Comparison of ENCODE assay signal across 11 mouse cellular contexts in the genomic region with DNA sequence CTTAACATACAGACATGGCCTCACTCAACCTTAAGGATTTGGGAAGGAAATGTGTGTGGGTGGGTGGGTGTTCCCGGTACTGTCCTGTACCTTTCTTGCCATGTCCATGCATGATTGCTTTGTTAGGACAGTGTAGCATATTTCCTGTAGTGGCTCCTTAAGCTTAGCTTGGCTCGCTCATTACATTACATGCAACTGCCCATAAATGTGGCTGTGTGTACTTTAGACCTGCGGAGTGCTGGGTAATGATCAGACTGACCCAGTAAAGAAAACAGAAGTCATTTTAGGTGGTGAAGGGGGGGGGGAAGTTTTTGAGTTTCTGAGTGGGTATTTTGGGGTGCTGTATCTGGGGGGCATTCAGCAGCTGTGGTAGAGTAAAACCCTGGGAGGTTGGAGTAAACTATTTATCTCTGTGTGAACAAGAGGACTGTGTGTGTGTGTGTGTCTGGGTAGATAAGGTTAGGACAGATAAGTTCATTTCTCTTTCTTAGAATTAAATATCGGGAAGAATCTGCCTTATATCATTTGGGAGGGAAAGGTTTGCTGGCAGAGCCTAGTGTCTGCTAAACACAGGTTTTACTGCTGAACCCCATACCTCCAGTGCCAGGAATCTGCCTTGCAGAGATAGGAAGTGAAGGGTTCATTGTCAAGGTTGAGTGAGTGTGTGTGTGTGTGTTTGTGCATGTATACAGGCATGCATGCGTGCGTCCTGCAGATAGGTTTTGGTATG. TPM values are rescaled to one million over a fixed set of nuclear protein-coding genes. Genes with fewer than 3 reads are reported as not detected.
DNase-seq lines count a peak whose midpoint lies in the region; ATAC-seq lines count a peak whose summit lies in the region.
"Had no signal": no experiment of that assay in that cellular context is flagged by ENCODE, and none has a peak within 500 bp of the region (broad histone marks: within the 10 kb centered on the region; RNA-seq: fewer than 3 reads in every experiment).

No protein-coding gene starts in this region.

- H3K9ac ChIP-seq in embryonic facial prominence, embryonic 15.5 days = no peak overlapping the region
- H3K9ac ChIP-seq in liver, embryonic 13.5 days = peak overlapping the region; percentile 94
- H3K9ac ChIP-seq: forebrain, embryonic 15.5 days; midbrain, embryonic 13.5 days had no signal

- peaks cover 56% of the 10 kb centered on the region for H3K4me1 ChIP-seq in embryonic facial prominence, embryonic 15.5 days
- H3K4me1 ChIP-seq in embryonic facial prominence, embryonic 10.5 days = peaks cover 64% of the 10 kb centered on the region
- peaks cover 86% of the 10 kb centered on the region for H3K4me1 ChIP-seq in liver, embryonic 13.5 days (replicated peaks)

- H3K27me3 ChIP-seq in embryonic facial prominence, embryonic 15.5 days = no peaks in the 10 kb centered on the region
- peaks cover 57% of the 10 kb centered on the region for H3K27me3 ChIP-seq in embryonic facial prominence, embryonic 10.5 days (replicated peaks; ENCODE audit: low read depth, poor library complexity, severe bottlenecking)
- H3K27me3 ChIP-seq in liver, embryonic 13.5 days = no peaks in the 10 kb centered on the region
- H3K27me3 ChIP-seq: forebrain, embryonic 15.5 days had no signal

- H3K36me3 ChIP-seq in embryonic facial prominence, embryonic 15.5 days = no peaks in the 10 kb centered on the region
- no peaks in the 10 kb centered on the region for H3K36me3 ChIP-seq in embryonic facial prominence, embryonic 10.5 days (replicated peaks)
- peaks cover 46% of the 10 kb centered on the region for H3K36me3 ChIP-seq in liver, embryonic 13.5 days
- H3K36me3 ChIP-seq: forebrain, embryonic 15.5 days; midbrain, embryonic 13.5 days had no signal

- H3K9me3 ChIP-seq in embryonic facial prominence, embryonic 15.5 days (replicated peaks) = no peaks in the 10 kb centered on the region
- no peaks in the 10 kb centered on the region for H3K9me3 ChIP-seq in embryonic facial prominence, embryonic 10.5 days
- H3K9me3 ChIP-seq in liver, embryonic 13.5 days (replicated peaks) = no peaks in the 10 kb centered on the region
- H3K9me3 ChIP-seq: forebrain, embryonic 15.5 days; midbrain, embryonic 13.5 days had no signal

- ATAC-seq in embryonic facial prominence, embryonic 15.5 days (ENCODE audit: insufficient number of reproducible peaks, low FRiP score, low TSS enrichment, low read depth) = no peak
- peak; percentile 70 for ATAC-seq in liver, embryonic 13.5 days (ENCODE audit: low read depth)
- ATAC-seq: forebrain, embryonic 15.5 days; midbrain, embryonic 13.5 days had no signal

- WGBS in embryonic facial prominence, embryonic 15.5 days = 82% methylated on average over 6 of the region's 6 CpGs
- WGBS in embryonic facial prominence, embryonic 10.5 days = 90% methylated on average over 6 of the region's 6 CpGs
- WGBS in liver, embryonic 13.5 days (ENCODE audit: insufficient replicate concordance) = 25% methylated on average over 6 of the region's 6 CpGs

- H3K4me2 ChIP-seq in embryonic facial prominence, embryonic 15.5 days (replicated peaks) = no peak overlapping the region
- H3K4me2 ChIP-seq in liver, embryonic 13.5 days = peak overlapping the region; percentile 73
- H3K4me2 ChIP-seq: forebrain, embryonic 15.5 days; midbrain, embryonic 13.5 days had no signal

- no peak for DNase-seq in embryonic facial prominence, embryonic 10.5 days (ENCODE audit: low spot score)
- peak; percentile 33 for DNase-seq in kidney, adult 18-20 months
- no peak for DNase-seq in kidney, postnatal 25 days
- peak; percentile 74 for DNase-seq in c-Kit-positive CD71-positive TER-119-positive erythroid progenitor cells, embryonic 14.5 days (ENCODE audit: low spot score)
- peak; percentile 69 for DNase-seq in liver, embryonic 13.5 days
- DNase-seq in T-cell, adult 2 months (ENCODE audit: low spot score) = no peak
- DNase-seq in cerebellum, adult 9-10 months = no peak
- DNase-seq: adrenal gland, postnatal 25 days had no signal

- H3K4me3 ChIP-seq in embryonic facial prominence, embryonic 15.5 days (replicated peaks) = no peak overlapping the region
- H3K4me3 ChIP-seq in embryonic facial prominence, embryonic 10.5 days = no peak overlapping the region
- H3K4me3 ChIP-seq in liver, embryonic 13.5 days (replicated peaks) = peak overlapping the region; percentile 78
- H3K4me3 ChIP-seq: forebrain, embryonic 15.5 days; midbrain, embryonic 13.5 days had no signal

- peak overlapping the region; percentile 34; the same call in 1 of the 2 replicates for H3K27ac ChIP-seq in embryonic facial prominence, embryonic 15.5 days (replicated peaks)
- no peak overlapping the region; the same call in none of the 2 replicates for H3K27ac ChIP-seq in embryonic facial prominence, embryonic 10.5 days (replicated peaks)
- peak overlapping the region; percentile 97 for H3K27ac ChIP-seq in liver, embryonic 13.5 days
- H3K27ac ChIP-seq: forebrain, embryonic 15.5 days; midbrain, embryonic 13.5 days had no signal

RNA-seq across cellular contexts. Expression of gene Gmpr, which starts 4.6 kb away (rescaled TPM):
- polyA plus RNA-seq in embryonic facial prominence, embryonic 15.5 days (2015; fragmentation: Nextera tagmentation; extraction: Ambion mirVana) = 39.3 and 39.6 TPM in 2 replicates
- 22.5 and 25.6 TPM in 2 replicates for polyA plus RNA-seq in embryonic facial prominence, embryonic 10.5 days (2016; fragmentation: Nextera tagmentation; extraction: Ambion mirVana)
- polyA plus RNA-seq in liver, embryonic 13.5 days (2015; fragmentation: Nextera tagmentation; extraction: Ambion mirVana) = 352 and 354 TPM in 2 replicates

Comparison
In these comparisons a context has a peak if more than half of its experiments do, and no peak if none do; other contexts are left out.
1. DNase-seq: peak in kidney, adult 18-20 months (single experiment), c-Kit-positive CD71-positive TER-119-positive erythroid progenitor cells, embryonic 14.5 days (single experiment) and liver, embryonic 13.5 days (single experiment); none in embryonic facial prominence, embryonic 10.5 days (single experiment), kidney, postnatal 25 days (0 of 2), T-cell, adult 2 months (single experiment) and cerebellum, adult 9-10 months (single experiment).